Mouse (Mus musculus): ENCODE measurements around the gene Gm10251.
"Not testable (repeated sequence)": the region's sequence is repeated elsewhere in the genome, so short reads cannot be mapped to it uniquely, and the experiment has no call there.

Gene Gm10251

GRCm38 (mm10) chr14:6684070-6684469 is at the start of gene Gm10251:
Gene Gm10251 (minus strand): TSS chr14:6684170.
- DNase-seq (ENCODE audit: low spot score in 2 of 2): not testable (repeated sequence)

- DNase-seq (ENCODE audit: low spot score in 2 of 2): not testable (repeated sequence)
These were observed 36.2 kb upstream of the Gm10251 start, which contains the start of gene Gm8050 for GRCm38 (mm10) chr14:6720151-6720550. Gene Gm8050 (minus strand): TSS chr14:6720251.

- DNase-seq (ENCODE audit: low spot score in 2 of 2): not testable (repeated sequence)
These were observed 61.7 kb downstream of the Gm10251 start, which contains the start of gene Gm3460 for GRCm38 (mm10) chr14:6622318-6622717. Gene Gm3460 (minus strand): TSS chr14:6622418.

GRCm38 (mm10) chr14:6606436-6606835 is 77.5 kb downstream of the Gm10251 start:
- not testable (repeated sequence) for DNase-seq (ENCODE audit: low spot score in 2 of 2)

GRCm38 (mm10) chr14:6605004-6605403 is 79.0 kb downstream of the Gm10251 start:
- peak; percentile 1 to 2 for DNase-seq (ENCODE audit: low spot score in 2 of 2)

GRCm38 (mm10) chr14:6604551-6604950 is 79.4 kb downstream of the Gm10251 start:
- DNase-seq (ENCODE audit: low spot score in 2 of 2): not testable (repeated sequence)

GRCm38 (mm10) chr14:6590513-6590912 is 93.5 kb downstream of the Gm10251 start, which contains the start of gene Gm3629:
Gene Gm3629 (minus strand): TSS chr14:6590613.
- DNase-seq (ENCODE audit: low spot score in 2 of 2): not testable (repeated sequence)
